Mouse (Mus musculus) lung, embryonic 16.5 days (tissue): ENCODE data around the gene Pcnx3. TPM values are rescaled to one million over a fixed set of nuclear protein-coding genes. Genes with fewer than 3 reads are reported as not detected.

ENCODE experiments used
- ATAC-seq: fragments of 200-750 bp; cut with Nextera tagmentation; 2 replicates; pipeline ENCODE4 v1.8.0; 2017; ENCODE audit warnings: low read depth, mild to moderate bottlenecking, moderate library complexity
- H3K27ac ChIP-seq: fragments of 300-500 bp; sonication (generic); 2 replicates; pipeline ENCODE4 v1.5.1; 2014; ENCODE audit warnings: mild to moderate bottlenecking, control low read depth, low read length
- H3K27me3 ChIP-seq: fragments of 300-500 bp; sonication (generic); 2 replicates; pipeline ENCODE4 v1.6.1; 2014; ENCODE audit warnings: low read depth, low read length, mixed read lengths; ENCODE audit not compliant: control insufficient read depth, insufficient read depth
- H3K36me3 ChIP-seq: fragments of 300-500 bp; sonication (generic); 2 replicates; pipeline ENCODE4 v1.6.1; 2014; ENCODE audit warnings: low read length; ENCODE audit not compliant: control insufficient read depth, insufficient read depth
- H3K4me1 ChIP-seq: fragments of 300-500 bp; sonication (generic); replicated peaks from 2 replicates; pipeline ENCODE4 v1.6.1; 2014; ENCODE audit warnings: low read length, mixed read lengths; ENCODE audit not compliant: control insufficient read depth, insufficient read depth
- H3K4me2 ChIP-seq: fragments of 300-500 bp; sonication (generic); 2 replicates; pipeline ENCODE4 v1.6.1; 2014; ENCODE audit warnings: low read depth, low read length, control low read depth
- H3K4me3 ChIP-seq: fragments of 300-500 bp; sonication (generic); 2 replicates; pipeline ENCODE4 v1.5.1; 2014; ENCODE audit warnings: mild to moderate bottlenecking, low read length, control low read depth
- H3K9ac ChIP-seq: fragments of 300-500 bp; sonication (generic); 2 replicates; pipeline ENCODE4 v1.6.1; 2014; ENCODE audit warnings: low read length, control low read depth
- H3K9me3 ChIP-seq: fragments of 300-500 bp; sonication (generic); 2 replicates; pipeline ENCODE4 v1.6.1; 2016; ENCODE audit warnings: low read length; ENCODE audit not compliant: control insufficient read depth
- WGBS: fragments of 180-500 bp; shearing (Covaris S2); extraction: QIAGEN DNeasy Blood & Tissue Kit; methylation state at CpG from one replicate; pipeline ENCODE4 v1.1.7; 2014; 5-methylcytosine and 5-hydroxymethylcytosine counted together
- microRNA-seq: library from miRNA; unstranded; fragments of <30 nt; microRNA quantifications from one replicate; pipeline ENCODE4, GENCODE M21; 2016
- polyA plus RNA-seq: library from polyadenylated mRNA; unstranded; fragments of >200 nt; fragmentation: Nextera tagmentation; extraction: Ambion mirVana; gene quantifications from 2 replicates; pipeline ENCODE4 v1.2.1, GENCODE M21; 2015

Gene Pcnx3
- polyA plus RNA-seq, 1 experiment from 2014 or later, result 18.3 TPM

GRCm38 (mm10) chr19:5620007-5620406 is 68.7 kb downstream of the Pcnx3 start:
- no peak overlapping the region for H3K9ac ChIP-seq
- H3K4me1 ChIP-seq, result peaks cover 6% of the 10 kb centered on the region
- WGBS, result 77% methylated on average over 4 of the region's 4 CpGs
- no peaks in the 10 kb centered on the region for H3K27me3 ChIP-seq
- no peak overlapping the region for H3K27ac ChIP-seq
- no peak overlapping the region for H3K4me3 ChIP-seq
- no peaks in the 10 kb centered on the region for H3K36me3 ChIP-seq
- ATAC-seq, result no peak
- H3K9me3 ChIP-seq, result no peaks in the 10 kb centered on the region
- H3K4me2 ChIP-seq, result no peak overlapping the region

- no peaks in the 10 kb centered on the region for H3K27me3 ChIP-seq
- H3K4me1 ChIP-seq, result peaks cover 15% of the 10 kb centered on the region
- peak overlapping the region; percentile 22; the same call in 1 of the 2 replicates for H3K27ac ChIP-seq
- WGBS, result 38% methylated on average over 2 of the region's 2 CpGs
- no peaks in the 10 kb centered on the region for H3K9me3 ChIP-seq
- no peak overlapping the region for H3K4me3 ChIP-seq
- no peak overlapping the region for H3K4me2 ChIP-seq
- peak; percentile 60 for ATAC-seq
- no peaks in the 10 kb centered on the region for H3K36me3 ChIP-seq
- H3K9ac ChIP-seq, result no peak overlapping the region
These were observed 73.8 kb downstream of the Pcnx3 start for GRCm38 (mm10) chr19:5614953-5615352.

Small RNA genes lying within 50 kb of the gene (microRNA-seq; reads per million reads assigned to microRNA genes)
- gene Mir6987, result 0.79 reads per million

Other genes starting within 250 kb of the Pcnx3 start
- gene Fosl1, start 241.4 kb downstream of the Pcnx3 start, polyA plus RNA-seq, result not detected in 2 replicates
- 7.5 and 7.7 TPM in 2 replicates for gene Ccdc85b, start 231.0 kb downstream of the Pcnx3 start, polyA plus RNA-seq
- gene Fibp, start 228.3 kb downstream of the Pcnx3 start, polyA plus RNA-seq, result 111 and 119 TPM in 2 replicates
- gene Ctsw, start 220.4 kb downstream of the Pcnx3 start, polyA plus RNA-seq, result 2.2 and 3.8 TPM in 2 replicates
- 197 and 200 TPM in 2 replicates for gene Efemp2, start 215.0 kb downstream of the Pcnx3 start, polyA plus RNA-seq
- 45.7 and 51.4 TPM in 2 replicates for gene Mus81, start 200.5 kb downstream of the Pcnx3 start, polyA plus RNA-seq
- gene Cfl1, start 198.5 kb downstream of the Pcnx3 start, polyA plus RNA-seq, result 2,553 and 2,793 TPM in 2 replicates
- gene 1700020D05Rik, start 185.1 kb downstream of the Pcnx3 start, polyA plus RNA-seq, result not detected in 2 replicates
- 7.4 and 7.7 TPM in 2 replicates for gene Snx32, start 178.4 kb downstream of the Pcnx3 start, polyA plus RNA-seq
- gene Ovol1, start 128.3 kb downstream of the Pcnx3 start, polyA plus RNA-seq, result 2.6 and 3.7 TPM in 2 replicates
- gene Ap5b1, start 120.9 kb downstream of the Pcnx3 start, polyA plus RNA-seq, result 6.1 and 7.0 TPM in 2 replicates
- 131 and 159 TPM in 2 replicates for gene Rnaseh2c, start 87.0 kb downstream of the Pcnx3 start, polyA plus RNA-seq
- 55.1 and 57.3 TPM in 2 replicates for gene Kat5, start 78.7 kb downstream of the Pcnx3 start, polyA plus RNA-seq
- 55.5 and 62.1 TPM in 2 replicates for gene Rela, start 51.4 kb downstream of the Pcnx3 start, polyA plus RNA-seq
- 42.2 and 43.7 TPM in 2 replicates for gene Sipa1, start 25.2 kb downstream of the Pcnx3 start, polyA plus RNA-seq
- gene Map3k11, start 166 bp downstream of the Pcnx3 start, polyA plus RNA-seq, result 37.8 and 40.1 TPM in 2 replicates
- gene Kcnk7, start 15.5 kb upstream of the Pcnx3 start, polyA plus RNA-seq, result 0.36 and 0.50 TPM in 2 replicates
- gene Ehbp1l1, start 37.4 kb upstream of the Pcnx3 start, polyA plus RNA-seq, result 25.3 and 25.9 TPM in 2 replicates
- gene Fam89b, start 40.7 kb upstream of the Pcnx3 start, polyA plus RNA-seq, result 89.1 and 92.9 TPM in 2 replicates
- 52.3 and 61.9 TPM in 2 replicates for gene Ltbp3, start 52.0 kb upstream of the Pcnx3 start, polyA plus RNA-seq
- 76.3 and 83.2 TPM in 2 replicates for gene Scyl1, start 82.5 kb upstream of the Pcnx3 start, polyA plus RNA-seq
- gene Frmd8, start 186.4 kb upstream of the Pcnx3 start, polyA plus RNA-seq, result 56.4 and 61.1 TPM in 2 replicates
- 5.7 and 6.2 TPM in 2 replicates for gene Slc25a45, start 188.9 kb upstream of the Pcnx3 start, polyA plus RNA-seq
- 2.5 and 3.2 TPM in 2 replicates for gene Tigd3, start 205.2 kb upstream of the Pcnx3 start, polyA plus RNA-seq
- gene Dpf2, start 224.1 kb upstream of the Pcnx3 start, polyA plus RNA-seq, result 155 TPM in 2 replicates
- 15.6 and 17.1 TPM in 2 replicates for gene Cdc42ep2, start 235.9 kb upstream of the Pcnx3 start, polyA plus RNA-seq